Mouse (Mus musculus) neural tube, embryonic 11.5 days (tissue): Measurements from ENCODE around the gene Fads2. TPM values are rescaled to one million over a fixed set of nuclear protein-coding genes. Genes with fewer than 3 reads are reported as not detected.

Source experiments
- ATAC-seq: fragments of 200-750 bp; cut with Nextera tagmentation; 2 replicates; pipeline ENCODE4 v1.8.0; 2017; ENCODE audit warnings: moderate number of reproducible peaks, mild to moderate bottlenecking, moderate TSS enrichment, moderate library complexity; ENCODE audit not compliant: insufficient read depth, low FRiP score, low TSS enrichment
- DNase-seq: peaks from one replicate; pipeline ENCODE4 v3.0.0-alpha.2; 2015; ENCODE audit warnings: low spot score
- H3K27ac ChIP-seq: fragments of 300-500 bp; sonication (generic); 2 replicates; pipeline ENCODE4 v1.5.1; 2014; ENCODE audit warnings: low read depth, mild to moderate bottlenecking, low read length
- H3K27me3 ChIP-seq: fragments of 300-500 bp; sonication (generic); 2 replicates; pipeline ENCODE4 v1.6.1; 2014; ENCODE audit warnings: mild to moderate bottlenecking, low read length, mixed read lengths; ENCODE audit not compliant: control insufficient read depth, insufficient read depth
- H3K36me3 ChIP-seq: fragments of 300-500 bp; sonication (generic); 2 replicates; pipeline ENCODE4 v1.6.1; 2014; ENCODE audit warnings: mild to moderate bottlenecking, low read length, moderate library complexity, mixed read lengths; ENCODE audit not compliant: control insufficient read depth, insufficient read depth
- H3K4me1 ChIP-seq: fragments of 300-500 bp; sonication (generic); 2 replicates; pipeline ENCODE4 v1.6.1; 2014; ENCODE audit warnings: low read length, mixed read lengths; ENCODE audit not compliant: control insufficient read depth, insufficient read depth
- H3K4me2 ChIP-seq: fragments of 300-500 bp; sonication (generic); 2 replicates; pipeline ENCODE4 v1.6.1; 2014; ENCODE audit warnings: low read depth, mild to moderate bottlenecking, moderate library complexity
- H3K4me3 ChIP-seq: fragments of 300-500 bp; sonication (generic); 2 replicates; pipeline ENCODE4 v1.5.1; 2014; ENCODE audit warnings: low read depth, low read length
- H3K9ac ChIP-seq: fragments of 300-500 bp; sonication (generic); 2 replicates; pipeline ENCODE4 v1.6.1; 2014; ENCODE audit warnings: mild to moderate bottlenecking, low read length
- H3K9me3 ChIP-seq: fragments of 300-500 bp; sonication (generic); 2 replicates; pipeline ENCODE4 v1.6.1; 2016; ENCODE audit warnings: low read length; ENCODE audit not compliant: control insufficient read depth
- WGBS: fragments of 180-500 bp; shearing (Covaris S2); extraction: QIAGEN DNeasy Blood & Tissue Kit; methylation state at CpG from one replicate; pipeline ENCODE4 v1.1.7; 2014; 5-methylcytosine and 5-hydroxymethylcytosine counted together
- polyA plus RNA-seq: library from polyadenylated mRNA; unstranded; fragments of >200 nt; fragmentation: Nextera tagmentation; extraction: Ambion mirVana; gene quantifications from 2 replicates; pipeline ENCODE4 v1.2.1, GENCODE M21; 2014

Fads2 gene
- polyA plus RNA-seq, 1 experiment from 2014 or later: 48.9 TPM

DNA sequence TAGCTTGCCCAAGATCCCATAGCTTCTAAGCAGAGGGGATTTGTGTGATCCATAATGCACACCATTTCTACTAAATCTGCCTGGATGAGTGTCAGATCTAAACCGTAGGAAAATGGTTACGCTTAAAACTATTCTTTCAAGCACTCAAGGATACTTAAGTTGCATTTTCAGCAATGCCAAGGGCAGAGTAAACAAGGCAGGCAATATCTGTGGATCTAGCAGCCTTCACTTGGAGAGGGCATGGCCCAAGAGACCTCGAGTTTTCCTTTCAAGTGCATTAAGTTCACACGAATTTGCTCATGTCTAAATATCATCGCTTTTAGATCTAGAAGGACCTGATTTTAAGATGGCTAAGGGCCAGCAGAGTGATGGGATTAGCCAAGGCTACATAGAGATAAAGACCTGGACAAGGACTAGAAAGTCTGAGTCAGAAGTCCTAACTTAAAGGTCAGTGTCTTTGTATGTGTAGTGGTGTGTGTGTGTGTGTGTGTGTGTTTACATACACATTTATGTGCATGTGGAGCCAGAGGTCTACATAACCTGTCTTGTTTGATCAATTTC is 5.6 kb upstream of the Fads2 start:
- no peaks in the 10 kb centered on the region for H3K9me3 ChIP-seq
- WGBS: 89% methylated on average over 5 of the region's 5 CpGs

GRCm38 (mm10) chr19:10106634-10107033 is 5.1 kb upstream of the Fads2 start:
- 85% methylated on average over 2 of the region's 2 CpGs for WGBS
- DNase-seq (no peak), ATAC-seq (no peak)

More for the DNA sequence above, 5.6 kb upstream of the Fads2 start:
- H3K4me3 ChIP-seq: no peak overlapping the region
- H3K4me1 ChIP-seq: no peaks in the 10 kb centered on the region
- H3K36me3 ChIP-seq: no peaks in the 10 kb centered on the region
- no peak for ATAC-seq
- no peaks in the 10 kb centered on the region for H3K27me3 ChIP-seq
- no peak overlapping the region for H3K9ac ChIP-seq
- H3K27ac ChIP-seq: no peak overlapping the region
- H3K4me2 ChIP-seq: no peak overlapping the region
- DNase-seq: no peak

GRCm38 (mm10) chr19:10105034-10105493 is 3.5 kb upstream of the Fads2 start:
- no peak overlapping the region for H3K27ac ChIP-seq
- WGBS: 89% methylated on average over 10 of the region's 10 CpGs
- H3K36me3 ChIP-seq: no peaks in the 10 kb centered on the region
- H3K27me3 ChIP-seq: no peaks in the 10 kb centered on the region
- no peaks in the 10 kb centered on the region for H3K9me3 ChIP-seq
- H3K4me2 ChIP-seq: no peak overlapping the region
- no peak overlapping the region for H3K4me3 ChIP-seq
- H3K4me1 ChIP-seq: 0 out of 2 replicates have a peak, but pooled peaks cover 2% of the 10 kb centered on the region
- H3K9ac ChIP-seq: no peak overlapping the region
- DNase-seq: no peak
- ATAC-seq: no peak

More at GRCm38 (mm10) chr19:10106634-10107033, 5.1 kb upstream of the Fads2 start:
- no peaks in the 10 kb centered on the region for H3K36me3 ChIP-seq
- H3K9ac ChIP-seq: no peak overlapping the region
- H3K4me1 ChIP-seq: no peaks in the 10 kb centered on the region
- no peak overlapping the region for H3K27ac ChIP-seq
- no peaks in the 10 kb centered on the region for H3K9me3 ChIP-seq
- no peak overlapping the region for H3K4me3 ChIP-seq
- no peaks in the 10 kb centered on the region for H3K27me3 ChIP-seq
- no peak overlapping the region for H3K4me2 ChIP-seq

GRCm38 (mm10) chr19:10104234-10104633 is 2.7 kb upstream of the Fads2 start:
- H3K27me3 ChIP-seq: no peaks in the 10 kb centered on the region
- no peak overlapping the region for H3K27ac ChIP-seq
- DNase-seq (no peak), ATAC-seq (no peak)
- no peak overlapping the region for H3K4me3 ChIP-seq
- peaks cover 4% of the 10 kb centered on the region; the same call in 1 of the 2 replicates for H3K4me1 ChIP-seq
- H3K9ac ChIP-seq: no peak overlapping the region
- H3K36me3 ChIP-seq: no peaks in the 10 kb centered on the region
- no peak overlapping the region for H3K4me2 ChIP-seq
- WGBS: 84% methylated on average over 6 of the region's 6 CpGs
- H3K9me3 ChIP-seq: no peaks in the 10 kb centered on the region

DNA sequence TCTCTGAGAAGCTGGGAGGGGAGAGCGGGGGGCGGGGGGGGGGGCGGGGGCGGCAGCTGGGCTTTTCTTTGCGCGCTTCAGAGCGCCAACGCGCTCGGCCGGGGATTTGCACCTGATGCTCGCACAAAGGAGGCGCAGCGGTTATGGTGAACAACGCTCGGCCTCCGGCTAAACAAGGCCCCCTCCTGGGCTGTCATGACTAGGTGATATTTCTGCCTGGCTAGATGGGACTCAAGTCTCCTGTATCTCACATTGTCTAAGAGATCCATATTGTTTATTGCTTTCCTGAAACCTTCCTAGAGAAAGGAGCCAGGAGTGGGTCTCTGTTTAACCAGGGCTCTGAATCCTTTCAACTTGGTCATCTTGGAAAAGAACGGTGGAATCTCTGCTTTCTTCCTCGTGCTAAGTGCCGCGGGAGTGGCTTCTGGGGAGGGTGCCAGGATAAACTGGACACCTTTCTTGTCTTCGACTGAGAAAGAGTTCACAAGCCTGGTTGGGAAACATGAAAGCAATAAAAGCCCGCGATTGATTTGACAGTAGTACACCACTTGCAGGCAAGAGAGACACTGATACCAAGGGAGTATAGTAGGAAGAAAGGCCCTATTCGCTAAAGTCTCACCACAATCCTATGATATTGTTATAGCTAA is 631 bp upstream of the Fads2 start:
- H3K4me1 ChIP-seq: peaks cover 18% of the 10 kb centered on the region
- H3K27me3 ChIP-seq: no peaks in the 10 kb centered on the region
- no peaks in the 10 kb centered on the region for H3K36me3 ChIP-seq
- ATAC-seq: peak; percentile 73
- no peak for DNase-seq
- H3K4me2 ChIP-seq: peak overlapping the region; percentile 89
- 5% methylated on average over 19 of the region's 25 CpGs for WGBS
- H3K9me3 ChIP-seq: no peaks in the 10 kb centered on the region
- peak overlapping the region; percentile 97 for H3K27ac ChIP-seq
- H3K9ac ChIP-seq: peak overlapping the region; percentile 93
- H3K4me3 ChIP-seq: peak overlapping the region; percentile 94

- peak; percentile 84 for DNase-seq
- peaks cover 4% of the 10 kb centered on the region; the same call in 1 of the 2 replicates for H3K36me3 ChIP-seq
- peak overlapping the region; percentile 94 for H3K4me3 ChIP-seq
- peak overlapping the region; percentile 97 for H3K27ac ChIP-seq
- peak overlapping the region; percentile 89 for H3K4me2 ChIP-seq
- H3K9me3 ChIP-seq: no peaks in the 10 kb centered on the region
- H3K27me3 ChIP-seq: no peaks in the 10 kb centered on the region
- H3K9ac ChIP-seq: peak overlapping the region; percentile 93
- peaks cover 22% of the 10 kb centered on the region for H3K4me1 ChIP-seq
- WGBS: 0% methylated on average over 21 of the region's 21 CpGs
- ATAC-seq: peak; percentile 52
Measured at GRCm38 (mm10) chr19:10100631-10101071, 895 bp downstream of the Fads2 start.

DNA sequence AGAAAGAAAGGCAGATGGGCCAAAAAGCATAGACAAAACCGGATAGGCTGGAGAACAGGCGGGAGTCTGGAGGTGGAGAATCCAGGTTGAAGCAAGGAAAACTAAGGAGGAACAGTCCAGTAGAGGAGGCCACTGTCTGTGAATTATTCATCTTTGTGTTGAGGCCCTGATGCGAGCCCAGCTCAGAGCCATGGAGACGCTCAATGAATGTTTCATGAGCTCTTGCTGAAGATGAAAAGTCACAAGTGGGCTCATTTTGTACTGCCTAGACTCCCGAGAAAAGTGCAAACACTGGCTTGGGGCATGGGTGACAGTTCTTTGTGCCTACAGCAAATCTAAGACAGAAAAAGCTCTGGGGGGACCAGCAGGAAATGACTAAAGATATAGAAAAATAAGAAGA is 3.7 kb downstream of the Fads2 start:
- H3K4me3 ChIP-seq: no peak overlapping the region

GRCm38 (mm10) chr19:10096371-10096876 is 5.1 kb downstream of the Fads2 start:
- no peak overlapping the region for H3K4me3 ChIP-seq
- no peak overlapping the region for H3K9ac ChIP-seq
- H3K27ac ChIP-seq: no peak overlapping the region
- WGBS: 87% methylated on average over 2 of the region's 2 CpGs
- H3K9me3 ChIP-seq: no peaks in the 10 kb centered on the region
- no peak for ATAC-seq
- H3K4me2 ChIP-seq: no peak overlapping the region
- peaks cover 22% of the 10 kb centered on the region for H3K4me1 ChIP-seq
- DNase-seq: no peak
- no peaks in the 10 kb centered on the region for H3K27me3 ChIP-seq
- peaks cover 12% of the 10 kb centered on the region for H3K36me3 ChIP-seq

More for the DNA sequence above, 3.7 kb downstream of the Fads2 start:
- peaks cover 22% of the 10 kb centered on the region for H3K4me1 ChIP-seq
- H3K36me3 ChIP-seq: peaks cover 12% of the 10 kb centered on the region
- H3K4me2 ChIP-seq: peak overlapping the region; percentile 22
- H3K27me3 ChIP-seq: no peaks in the 10 kb centered on the region
- WGBS: 49% methylated on average over 5 of the region's 5 CpGs
- no peak overlapping the region for H3K9ac ChIP-seq
- peak; percentile 41 for DNase-seq
- H3K9me3 ChIP-seq: no peaks in the 10 kb centered on the region
- ATAC-seq: no peak
- H3K27ac ChIP-seq: no peak overlapping the region
